Mouse (Mus musculus): ENCODE data around the gene Stk25. TPM values are rescaled to one million over a fixed set of nuclear protein-coding genes. Genes with fewer than 3 reads are reported as not detected.

The Stk25 gene
- polyA plus RNA-seq, 1 experiment from 2014 or later = 48.1 TPM

Other genes with a start within 250 kb of the Stk25 start
- gene Hdlbp, start 179.8 kb downstream of the Stk25 start, polyA plus RNA-seq (2015; fragmentation: Nextera tagmentation; extraction: Ambion mirVana) = 75.0 and 76.6 TPM in 2 replicates
- 1.9 and 2.3 TPM in 2 replicates for gene Farp2, start 146.6 kb downstream of the Stk25 start, polyA plus RNA-seq (2015; fragmentation: Nextera tagmentation; extraction: Ambion mirVana)
- gene Bok, start 27.0 kb upstream of the Stk25 start, polyA plus RNA-seq (2015; fragmentation: Nextera tagmentation; extraction: Ambion mirVana) = 4.2 and 5.3 TPM in 2 replicates
- 60.2 and 63.0 TPM in 2 replicates for gene Atg4b, start 92.8 kb upstream of the Stk25 start, polyA plus RNA-seq (2015; fragmentation: Nextera tagmentation; extraction: Ambion mirVana)
- 10.6 and 11.9 TPM in 2 replicates for gene Thap4, start 96.2 kb upstream of the Stk25 start, polyA plus RNA-seq (2015; fragmentation: Nextera tagmentation; extraction: Ambion mirVana)
- 95.9 and 110 TPM in 2 replicates for gene Dtymk, start 143.3 kb upstream of the Stk25 start, polyA plus RNA-seq (2015; fragmentation: Nextera tagmentation; extraction: Ambion mirVana)
- 8.6 and 9.1 TPM in 2 replicates for gene Ing5, start 145.3 kb upstream of the Stk25 start, polyA plus RNA-seq (2015; fragmentation: Nextera tagmentation; extraction: Ambion mirVana)
- 5.6 and 6.9 TPM in 2 replicates for gene D2hgdh, start 166.2 kb upstream of the Stk25 start, polyA plus RNA-seq (2015; fragmentation: Nextera tagmentation; extraction: Ambion mirVana)
- not detected in 2 replicates for gene Gal3st2, start 202.6 kb upstream of the Stk25 start, polyA plus RNA-seq (2015; fragmentation: Nextera tagmentation; extraction: Ambion mirVana)